In genomic region chr3:49648040-49648894, GRCm38 (mm10) we compare ENCODE assay signal across 17 mouse cellular contexts.
A peak's percentile ranks its signal among the peaks of the same experiment; 100 is the strongest.
DNase-seq lines count a peak whose midpoint lies in the region; TF ChIP-seq lines count a peak whose summit lies in the region.
"Had no signal": no experiment of that assay in that cellular context is flagged by ENCODE, and none has a peak within 500 bp of the region (broad histone marks: within the 10 kb centered on the region; RNA-seq: fewer than 3 reads in every experiment).

No protein-coding gene starts in this region.

- H3K27ac ChIP-seq in gastrocnemius, adult 2 months = peak overlapping the region; percentile 52
- H3K27ac ChIP-seq: heart, embryonic 10.5 days; liver, embryonic 15.5 days; macrophage; midbrain, embryonic 12.5 days had no signal

- intact Hi-C loops in gastrocnemius, adult 2 months (cut with DNase I) = no loop called here

- peak; percentile 37 for DNase-seq in gastrocnemius, adult 2 months
- DNase-seq in gastrocnemius, postnatal 4 days (ENCODE audit: low spot score in 2 of 2) = no peak
- peak; percentile 17 to 18 for DNase-seq in kidney, postnatal 4 days
- no peak for DNase-seq in kidney, postnatal 25 days
- DNase-seq in brain, adult 2 months (ENCODE audit: low read depth, low spot score) = peak; percentile 47
- peak; percentile 52 for DNase-seq in skeletal muscle tissue, adult 2 months (ENCODE audit: low read depth, low spot score)
- DNase-seq in cerebellum, adult 9-10 months = no peak
- DNase-seq: adrenal gland, adult 8-10 months; cerebellum, postnatal 14 days; kidney, postnatal 36 days; right cerebral cortex, adult 18-20 months; thymus, postnatal 4 days had no signal

- TF ChIP-seq CTCF in gastrocnemius, adult 2 months (IDR thresholded peaks at IDR 0.05) = no peak

- H3K4me3 ChIP-seq in gastrocnemius, adult 2 months = no peak overlapping the region
- H3K4me3 ChIP-seq: heart, embryonic 10.5 days; liver, embryonic 15.5 days; midbrain, embryonic 12.5 days; myocyte had no signal

Comparison
In these comparisons a context has a peak if more than half of its experiments do, and no peak if none do; other contexts are left out.
1. DNase-seq: peak in gastrocnemius, adult 2 months (single experiment), kidney, postnatal 4 days (2 of 2), brain, adult 2 months (single experiment) and skeletal muscle tissue, adult 2 months (single experiment); none in gastrocnemius, postnatal 4 days (0 of 2), kidney, postnatal 25 days (0 of 2) and cerebellum, adult 9-10 months (single experiment).